Mouse (Mus musculus): ENCODE data around the gene Cntf. TPM values are rescaled to one million over a fixed set of nuclear protein-coding genes. Genes with fewer than 3 reads are reported as not detected.

Cntf gene
- total and polyA plus RNA-seq, 2 experiments from 2014 or later = 0.96 to 1.3 TPM

DNA sequence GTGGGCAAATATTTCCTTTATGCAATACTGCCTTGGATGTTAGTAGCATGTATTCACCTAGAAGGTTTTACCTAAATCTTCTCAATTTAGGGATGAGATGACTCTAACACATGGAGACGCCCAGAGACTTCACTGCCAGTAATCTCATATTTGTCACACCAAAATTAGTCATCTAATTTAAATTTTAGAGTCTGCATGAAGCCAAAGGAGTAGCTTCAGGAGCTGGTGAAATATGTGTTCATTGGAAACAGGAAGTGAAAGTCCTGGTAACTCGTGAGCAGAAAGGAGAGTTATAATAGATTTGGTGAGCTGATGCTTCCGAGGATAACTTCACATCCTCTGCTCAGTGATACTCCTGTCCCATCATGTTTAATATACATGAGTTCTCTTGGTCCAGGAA is 35.6 kb upstream of the Cntf start:
- no peak for TF ChIP-seq CTCF (IDR thresholded peaks at IDR 0.05; ENCODE audit: low read depth)
- Histone ChIP-seq H3K9ac (no peak overlapping the region), H3K4me3 (ENCODE audit: low read depth, low read length) (no peak overlapping the region)

DNA sequence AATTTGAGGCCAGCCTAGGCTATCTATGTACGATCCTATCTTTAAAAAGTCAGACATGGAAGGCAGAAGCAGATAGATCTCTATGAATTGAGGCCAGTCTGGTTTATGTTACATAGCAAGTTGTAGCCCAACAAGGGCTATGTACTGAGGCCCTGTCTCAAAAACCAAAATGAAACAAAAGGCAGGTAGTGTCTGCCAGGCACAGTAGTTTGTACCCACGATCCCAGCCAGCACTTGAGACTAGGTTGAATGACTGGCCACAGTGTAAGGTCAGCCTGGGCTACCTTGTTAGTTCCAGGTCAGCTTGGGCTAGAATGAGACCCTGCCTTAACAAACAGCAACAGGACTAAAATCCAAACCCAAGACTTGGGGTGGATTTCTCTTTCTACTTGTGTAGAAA is 35.2 kb upstream of the Cntf start:
- Histone ChIP-seq H3K27ac (ENCODE audit: low read depth, low read length) (no peak overlapping the region), H3K27me3 (ENCODE audit: insufficient read depth, low read length) (no peaks in the 10 kb centered on the region), H3K9me3 (ENCODE audit: low read length) (no peaks in the 10 kb centered on the region), H3K4me3 (ENCODE audit: low read depth, low read length) (no peak overlapping the region), H3K4me2 (ENCODE audit: low read depth) (no peak overlapping the region), H3K36me3 (ENCODE audit: insufficient read depth) (no peaks in the 10 kb centered on the region), H3K4me1 (ENCODE audit: insufficient read depth) (no peaks in the 10 kb centered on the region), H3K9ac (no peak overlapping the region)
- WGBS = 71% methylated on average over 2 of the region's 2 CpGs
- ATAC-seq (no peak), DNase-seq (no peak)
- TF ChIP-seq CTCF (IDR thresholded peaks at IDR 0.05; ENCODE audit: low read depth) = no peak

More for the DNA sequence above, 35.6 kb upstream of the Cntf start:
- DNase-seq = no peak
- Histone ChIP-seq H3K27ac (ENCODE audit: low read depth, low read length) (no peak overlapping the region), H3K4me1 (ENCODE audit: insufficient read depth) (no peaks in the 10 kb centered on the region), H3K36me3 (ENCODE audit: insufficient read depth) (no peaks in the 10 kb centered on the region), H3K9me3 (ENCODE audit: low read length) (no peaks in the 10 kb centered on the region), H3K4me2 (ENCODE audit: low read depth) (no peak overlapping the region), H3K27me3 (ENCODE audit: insufficient read depth, low read length) (no peaks in the 10 kb centered on the region)
- WGBS = 80% methylated on average over 3 of the region's 3 CpGs
- no peak for ATAC-seq

GRCm38 (mm10) chr19:12799081-12799480 is 33.6 kb upstream of the Cntf start:
- no peak overlapping the region for H3K27ac ChIP-seq (ENCODE audit: low read depth, low read length)
- H3K4me1 ChIP-seq (ENCODE audit: insufficient read depth) = peaks cover under 1% of the 10 kb centered on the region; the same call in 1 of the 2 replicates
- no peak for TF ChIP-seq CTCF (IDR thresholded peaks at IDR 0.05; ENCODE audit: low read depth)
- no peak overlapping the region for H3K4me2 ChIP-seq (ENCODE audit: low read depth)
- no peaks in the 10 kb centered on the region for H3K27me3 ChIP-seq (ENCODE audit: insufficient read depth, low read length)
- H3K4me3 ChIP-seq (ENCODE audit: low read depth, low read length) = no peak overlapping the region
- whole genome bisulfite sequencing = 90% methylated on average over 3 of the region's 3 CpGs
- H3K9ac ChIP-seq = no peak overlapping the region
- no peak for ATAC-seq
- no peaks in the 10 kb centered on the region for H3K36me3 ChIP-seq (ENCODE audit: insufficient read depth)
- DNase-seq = no peak
- H3K9me3 ChIP-seq (ENCODE audit: low read length) = no peaks in the 10 kb centered on the region

- no peak for TF ChIP-seq CTCF (IDR thresholded peaks at IDR 0.05; ENCODE audit: low read depth)
- Histone ChIP-seq H3K27me3 (ENCODE audit: insufficient read depth, low read length) (no peaks in the 10 kb centered on the region), H3K9me3 (ENCODE audit: low read length) (no peaks in the 10 kb centered on the region), H3K4me2 (ENCODE audit: low read depth) (no peak overlapping the region), H3K4me3 (ENCODE audit: low read depth, low read length) (no peak overlapping the region), H3K36me3 (ENCODE audit: insufficient read depth) (no peaks in the 10 kb centered on the region), H3K9ac (no peak overlapping the region), H3K4me1 (ENCODE audit: insufficient read depth) (peaks cover 3% of the 10 kb centered on the region; the same call in 1 of the 2 replicates), H3K27ac (ENCODE audit: low read depth, low read length) (no peak overlapping the region)
- ATAC-seq (no peak), DNase-seq (no peak)
- WGBS = 83% methylated on average over 4 of the region's 4 CpGs
Observed at GRCm38 (mm10) chr19:12798404-12798803, 33.0 kb upstream of the Cntf start.

- no peak overlapping the region; the same call in 1 of the 2 replicates for H3K9ac ChIP-seq
- H3K36me3 ChIP-seq (ENCODE audit: insufficient read depth) = no peaks in the 10 kb centered on the region
- DNase-seq (peak; percentile 69), ATAC-seq (no peak)
- no peak overlapping the region for H3K27ac ChIP-seq (ENCODE audit: low read depth, low read length)
- H3K4me1 ChIP-seq (ENCODE audit: insufficient read depth) = peaks cover 9% of the 10 kb centered on the region; the same call in 1 of the 2 replicates
- peak overlapping the region; percentile 96 for H3K4me3 ChIP-seq (ENCODE audit: low read depth, low read length)
- H3K27me3 ChIP-seq (ENCODE audit: insufficient read depth, low read length) = no peaks in the 10 kb centered on the region
- H3K4me2 ChIP-seq (ENCODE audit: low read depth) = peak overlapping the region; percentile 66
- 0% methylated on average over 7 of the region's 7 CpGs for WGBS
- no peaks in the 10 kb centered on the region for H3K9me3 ChIP-seq (ENCODE audit: low read length)
- peak; percentile 65 for TF ChIP-seq CTCF (IDR thresholded peaks at IDR 0.05; ENCODE audit: low read depth)
Observed at GRCm38 (mm10) chr19:12797071-12797470, 31.6 kb upstream of the Cntf start.

- H3K4me2 ChIP-seq (ENCODE audit: low read depth) = peak overlapping the region; percentile 66
- DNase-seq (no peak), ATAC-seq (no peak; the same call in 1 of the 2 replicates)
- H3K27me3 ChIP-seq (ENCODE audit: insufficient read depth, low read length) = no peaks in the 10 kb centered on the region
- peak overlapping the region; percentile 85 for H3K27ac ChIP-seq (ENCODE audit: low read depth, low read length)
- no peaks in the 10 kb centered on the region for H3K36me3 ChIP-seq (ENCODE audit: insufficient read depth)
- no peaks in the 10 kb centered on the region for H3K9me3 ChIP-seq (ENCODE audit: low read length)
- H3K9ac ChIP-seq = peak overlapping the region; percentile 60
- peak overlapping the region; percentile 96 for H3K4me3 ChIP-seq (ENCODE audit: low read depth, low read length)
- H3K4me1 ChIP-seq (ENCODE audit: insufficient read depth) = peaks cover 9% of the 10 kb centered on the region; the same call in 1 of the 2 replicates
- TF ChIP-seq CTCF (IDR thresholded peaks at IDR 0.05; ENCODE audit: low read depth) = no peak; the same call in 1 of the 2 replicates
- under 1% methylated on average over 29 of the region's 29 CpGs for WGBS
Observed at GRCm38 (mm10) chr19:12796328-12796931, 31.0 kb upstream of the Cntf start.

- Histone ChIP-seq H3K4me2 (ENCODE audit: low read depth) (peak within 1 kb of the TSS; percentile 66), H3K27me3 (ENCODE audit: insufficient read depth, low read length) (no peaks in the 10 kb centered on the region), H3K4me3 (ENCODE audit: low read depth, low read length) (peak within 1 kb of the TSS; percentile 96), H3K9me3 (ENCODE audit: low read length) (no peaks in the 10 kb centered on the region), H3K4me1 (ENCODE audit: insufficient read depth) (peaks cover 9% of the 10 kb centered on the region; the same call in 1 of the 2 replicates), H3K36me3 (ENCODE audit: insufficient read depth) (no peaks in the 10 kb centered on the region), H3K27ac (ENCODE audit: low read depth, low read length) (peak within 1 kb of the TSS; percentile 99), H3K9ac (peak within 1 kb of the TSS; percentile 92)
- under 1% methylated on average over 73 of the region's 76 CpGs for WGBS
- ATAC-seq = peak; percentile 96
- peak; percentile 99 for DNase-seq
- TF ChIP-seq CTCF (IDR thresholded peaks at IDR 0.05; ENCODE audit: low read depth) = peak; percentile 43
Observed at GRCm38 (mm10) chr19:12795511-12796327, 30.3 kb upstream of the Cntf start, which contains the start of the genes Zfp91 and Lpxn. TSS of gene Zfp91 (minus strand) at chr19:12796126. TSS of gene Lpxn (plus strand) at chr19:12796193.
